Comparison of ENCODE assay signal across 17 mouse cellular contexts in genomic region chr12:105867646-105868045, GRCm38 (mm10).
DNase-seq lines count a peak whose midpoint lies in the region; TF ChIP-seq lines count a peak whose summit lies in the region.
"Had no signal": no experiment of that assay in that cellular context is flagged by ENCODE, and none has a peak within 500 bp of the region (broad histone marks: within the 10 kb centered on the region; RNA-seq: fewer than 3 reads in every experiment).

No protein-coding gene starts in this region.

- peaks cover 2% of the 10 kb centered on the region; the same call in 1 of the 2 replicates for H3K27me3 ChIP-seq in cerebellum, adult 2 months (ENCODE audit: control insufficient read depth, insufficient read depth, low read length)
- H3K27me3 ChIP-seq: forebrain, embryonic 13.5 days; forebrain, embryonic 15.5 days had no signal

- no peak overlapping the region for H3K4me3 ChIP-seq in cerebellum, adult 2 months (replicated peaks; ENCODE audit: insufficient read depth, low read depth, low read length)
- H3K4me3 ChIP-seq: embryonic facial prominence, embryonic 10.5 days; embryonic facial prominence, embryonic 12.5 days; forebrain, embryonic 13.5 days; forebrain, embryonic 15.5 days had no signal

- no peak for TF ChIP-seq CTCF in cerebellum, adult 2 months (IDR thresholded peaks at IDR 0.05; ENCODE audit: borderline replicate concordance, insufficient read depth, low read depth, low read length)

- intact Hi-C loops in left cerebral cortex, postnatal 4 days (cut with DNase I) = no loop called here
- intact Hi-C loops in left cerebral cortex, postnatal 25 days (cut with DNase I) = no loop called here

- WGBS in cerebellum, adult 2 months = 11% methylated on average over 2 of the region's 2 CpGs

- peaks cover 3% of the 10 kb centered on the region; the same call in 1 of the 2 replicates for H3K4me1 ChIP-seq in cerebellum, adult 2 months (ENCODE audit: control insufficient read depth, insufficient read depth, low read length)
- H3K4me1 ChIP-seq: embryonic facial prominence, embryonic 12.5 days had no signal

- TF ChIP-seq POLR2A in cerebellum, adult 2 months (IDR thresholded peaks at IDR 0.05; ENCODE audit: borderline replicate concordance, insufficient read depth, low read length) = no peak

- DNase-seq in cerebellum, postnatal 14 days = peak; percentile 86 to 87
- DNase-seq in cerebellum, adult 2 months = no peak
- peak; percentile 76 for DNase-seq in left cerebral cortex, postnatal 4 days
- DNase-seq in left cerebral cortex, postnatal 25 days (ENCODE audit: low spot score in 2 of 2) = no peak
- peak; percentile 65 for DNase-seq in adipocyte (ENCODE audit: low spot score)
- DNase-seq in heart, adult 8-10 months (ENCODE audit: low spot score) = no peak
- DNase-seq: adrenal gland, adult 8-10 months; adrenal gland, postnatal 14 days; adrenal gland, postnatal 36 days; cerebellum, adult 11-12 months; cerebellum, adult 8-10 months; cerebellum, adult 9-11 months; forebrain, postnatal 0 days had no signal

- H3K27ac ChIP-seq in cerebellum, adult 2 months (ENCODE audit: insufficient read depth, low read length) = no peak overlapping the region
- H3K27ac ChIP-seq: embryonic facial prominence, embryonic 10.5 days; embryonic facial prominence, embryonic 12.5 days; forebrain, embryonic 13.5 days; forebrain, embryonic 15.5 days had no signal

Comparison
In these comparisons a context has a peak if more than half of its experiments do, and no peak if none do; other contexts are left out.
1. DNase-seq: peak in cerebellum, postnatal 14 days (2 of 2), left cerebral cortex, postnatal 4 days (single experiment) and adipocyte (single experiment); none in cerebellum, adult 2 months (0 of 2), left cerebral cortex, postnatal 25 days (0 of 2) and heart, adult 8-10 months (single experiment).